Mouse (Mus musculus) kidney, postnatal 0 days (tissue): ENCODE results near the gene Drg1. TPM values are rescaled to one million over a fixed set of nuclear protein-coding genes. Genes with fewer than 3 reads are reported as not detected.

Experiments used
- ATAC-seq: fragments of 200-750 bp; cut with Nextera tagmentation; replicated peaks from 2 replicates; pipeline ENCODE4 v1.8.0; 2017; ENCODE audit warnings: low read depth, moderate number of reproducible peaks, moderate TSS enrichment, moderate library complexity; ENCODE audit not compliant: low FRiP score
- DNase-seq: peaks from one replicate; pipeline ENCODE4 v3.0.0-alpha.2; 2016; ENCODE audit warnings: low spot score
- H3K27ac ChIP-seq: fragments of 300-500 bp; sonication (generic); 2 replicates; pipeline ENCODE4 v1.5.1; 2014; ENCODE audit warnings: mild to moderate bottlenecking
- H3K27me3 ChIP-seq: fragments of 300-500 bp; sonication (generic); 2 replicates; pipeline ENCODE4 v1.6.1; 2014; ENCODE audit warnings: low read length, mixed read lengths; ENCODE audit not compliant: insufficient read depth
- H3K36me3 ChIP-seq: fragments of 300-500 bp; sonication (generic); 2 replicates; pipeline ENCODE4 v1.6.1; 2014; ENCODE audit warnings: low read length, mixed read lengths; ENCODE audit not compliant: insufficient read depth
- H3K4me1 ChIP-seq: fragments of 300-500 bp; sonication (generic); replicated peaks from 2 replicates; pipeline ENCODE4 v1.6.1; 2014; ENCODE audit warnings: antibody characterized with exemption, low read length, mixed read lengths; ENCODE audit not compliant: insufficient read depth
- H3K4me2 ChIP-seq: fragments of 300-500 bp; sonication (generic); 2 replicates; pipeline ENCODE4 v1.6.1; 2014; ENCODE audit warnings: mild to moderate bottlenecking, low read length, moderate library complexity, mixed read lengths
- H3K4me3 ChIP-seq: fragments of 300-500 bp; sonication (generic); replicated peaks from 2 replicates; pipeline ENCODE4 v1.5.1; 2014; ENCODE audit warnings: low read depth, low read length
- H3K9ac ChIP-seq: fragments of 300-500 bp; sonication (generic); 2 replicates; pipeline ENCODE4 v1.6.1; 2014; ENCODE audit warnings: low read depth, low read length
- H3K9me3 ChIP-seq: fragments of 300-500 bp; sonication (generic); replicated peaks from 2 replicates; pipeline ENCODE4 v1.6.1; 2016; ENCODE audit warnings: low read length, inconsistent platforms, mixed read lengths
- CTCF ChIP-seq: IDR thresholded peaks from 2 replicates; pipeline ENCODE4 v1.5.1; 2016; ENCODE audit warnings: antibody characterized with exemption, low read depth, mild to moderate bottlenecking, moderate library complexity
- WGBS: fragments of 180-500 bp; shearing (Covaris S2); extraction: QIAGEN DNeasy Blood & Tissue Kit; methylation state at CpG from one replicate; pipeline ENCODE4 v1.1.7; 2014; 5-methylcytosine and 5-hydroxymethylcytosine counted together
- polyA plus RNA-seq: library from polyadenylated mRNA; unstranded; fragments of >200 nt; fragmentation: Nextera tagmentation; extraction: Ambion mirVana; gene quantifications from 2 replicates; pipeline ENCODE4 v1.2.1, GENCODE M21; 2015

Gene Drg1
- polyA plus RNA-seq, 1 experiment from 2014 or later = 176 TPM

DNA sequence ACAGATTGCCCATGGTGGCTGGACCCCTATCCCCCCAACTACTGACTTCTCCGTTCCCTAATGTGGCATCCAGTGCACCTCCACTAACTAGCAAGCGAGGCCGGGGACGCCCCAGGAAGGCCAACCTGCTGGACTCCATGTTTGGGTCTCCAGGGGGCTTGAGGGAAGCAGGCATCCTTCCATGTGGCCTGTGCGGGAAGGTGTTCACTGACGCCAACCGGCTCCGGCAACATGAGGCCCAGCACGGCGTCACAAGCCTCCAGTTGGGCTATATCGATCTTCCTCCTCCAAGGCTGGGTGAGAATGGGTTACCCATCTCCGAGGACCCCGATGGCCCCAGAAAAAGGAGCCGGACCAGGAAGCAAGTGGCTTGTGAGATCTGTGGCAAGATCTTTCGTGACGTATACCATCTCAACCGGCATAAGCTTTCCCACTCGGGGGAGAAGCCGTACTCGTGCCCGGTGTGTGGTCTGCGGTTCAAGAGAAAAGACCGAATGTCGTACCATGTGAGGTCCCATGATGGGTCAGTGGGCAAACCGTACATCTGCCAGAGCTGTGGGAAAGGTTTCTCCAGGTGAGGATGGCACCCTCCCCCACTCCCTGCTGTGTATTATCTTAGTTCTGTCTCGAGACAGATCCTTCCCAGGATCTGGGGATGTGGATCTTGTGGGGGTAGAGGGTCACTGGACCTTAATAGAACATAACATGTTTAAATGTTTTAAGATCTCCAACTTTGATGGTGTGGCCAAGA lies 25.3 kb upstream of the Drg1 start:
- no peak for TF ChIP-seq CTCF
- no peaks in the 10 kb centered on the region for H3K9me3 ChIP-seq
- peaks cover 32% of the 10 kb centered on the region for H3K36me3 ChIP-seq
- H3K4me3 ChIP-seq = peak overlapping the region; percentile 80
- H3K27ac ChIP-seq = peak overlapping the region; percentile 100
- ATAC-seq (no peak), DNase-seq (no peak)
- WGBS = 1% methylated on average over 26 of the region's 26 CpGs
- H3K4me1 ChIP-seq = peaks cover 20% of the 10 kb centered on the region
- no peaks in the 10 kb centered on the region for H3K27me3 ChIP-seq
- peak overlapping the region; percentile 97 for H3K9ac ChIP-seq
- H3K4me2 ChIP-seq = peak overlapping the region; percentile 96

DNA sequence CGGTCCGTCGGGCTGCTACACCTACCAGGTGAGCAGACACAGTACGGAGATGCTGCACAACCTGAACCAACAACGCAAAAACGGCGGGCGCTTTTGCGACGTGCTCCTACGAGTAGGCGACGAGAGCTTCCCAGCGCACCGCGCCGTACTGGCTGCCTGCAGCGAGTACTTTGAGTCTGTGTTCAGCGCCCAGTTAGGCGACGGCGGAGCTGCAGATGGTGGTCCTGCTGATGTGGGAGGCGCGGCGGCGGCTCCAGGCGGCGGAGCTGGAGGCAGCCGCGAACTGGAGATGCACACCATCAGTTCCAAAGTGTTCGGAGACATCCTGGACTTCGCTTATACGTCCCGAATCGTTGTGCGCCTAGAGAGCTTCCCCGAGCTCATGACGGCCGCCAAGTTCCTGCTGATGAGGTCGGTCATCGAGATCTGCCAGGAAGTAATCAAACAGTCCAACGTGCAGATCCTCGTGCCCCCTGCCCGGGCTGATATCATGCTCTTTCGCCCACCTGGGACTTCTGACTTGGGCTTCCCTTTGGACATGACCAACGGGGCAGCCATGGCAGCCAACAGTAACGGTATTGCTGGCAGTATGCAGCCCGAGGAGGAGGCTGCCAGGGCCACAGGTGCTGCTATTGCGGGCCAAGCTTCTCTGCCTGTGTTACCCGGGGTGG lies 24.6 kb upstream of the Drg1 start:
- Histone ChIP-seq H3K9me3 (no peaks in the 10 kb centered on the region), H3K27me3 (no peaks in the 10 kb centered on the region), H3K9ac (peak overlapping the region; percentile 97), H3K27ac (peak overlapping the region; percentile 100), H3K4me1 (peaks cover 20% of the 10 kb centered on the region), H3K4me3 (peak overlapping the region; percentile 80), H3K36me3 (peaks cover 25% of the 10 kb centered on the region), H3K4me2 (peak overlapping the region; percentile 96)
- under 1% methylated on average over 50 of the region's 50 CpGs for WGBS
- TF ChIP-seq CTCF = no peak
- ATAC-seq = no peak
- peak; percentile 61 for DNase-seq

DNA sequence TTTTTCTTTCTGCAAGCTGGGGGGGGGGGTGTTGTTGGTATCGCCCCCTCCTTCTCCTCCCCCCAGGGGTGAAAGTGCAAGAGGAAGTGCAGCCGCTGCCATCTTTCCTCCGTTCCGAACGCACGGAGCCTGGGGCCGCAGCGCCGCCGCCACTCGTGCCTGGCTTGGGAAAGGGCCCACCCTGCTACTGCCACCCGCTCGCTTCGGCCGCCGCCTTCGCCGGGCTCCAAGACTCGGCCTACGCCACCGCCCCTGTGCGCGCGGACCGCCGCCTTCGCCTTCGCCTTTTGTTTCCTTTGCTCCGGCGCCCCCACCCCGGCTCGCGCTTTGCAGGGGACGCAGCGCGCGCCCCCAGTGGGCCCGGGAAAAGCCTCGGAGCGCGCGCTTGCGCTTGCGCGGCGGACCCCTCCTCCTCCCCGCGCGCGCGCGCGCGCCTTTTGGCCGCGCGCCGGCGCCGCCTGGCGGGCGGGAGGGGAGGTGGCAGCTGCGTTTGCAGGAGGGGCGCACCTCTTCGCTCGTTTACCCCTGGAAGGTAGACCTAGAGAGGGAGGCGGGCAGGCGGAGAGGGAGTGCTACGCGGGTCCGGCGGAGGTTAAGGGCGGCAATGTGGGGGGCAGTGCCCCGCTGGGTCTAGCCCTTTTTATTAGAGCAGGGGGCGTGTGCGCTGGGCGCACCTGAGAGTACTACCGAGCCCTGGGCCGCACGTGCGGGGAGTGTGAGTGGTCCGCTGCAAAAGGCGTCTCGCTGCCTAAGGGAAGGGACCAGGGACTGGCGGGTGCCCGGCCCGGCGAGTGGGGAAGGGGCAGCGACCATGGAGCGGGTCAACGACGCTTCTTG lies 23.8 kb upstream of the Drg1 start:
- peak; percentile 93 for DNase-seq
- H3K36me3 ChIP-seq = peaks cover 19% of the 10 kb centered on the region
- peak; percentile 59 for ATAC-seq
- H3K4me1 ChIP-seq = peaks cover 20% of the 10 kb centered on the region
- no peaks in the 10 kb centered on the region for H3K9me3 ChIP-seq
- H3K9ac ChIP-seq = peak overlapping the region; percentile 97
- peak overlapping the region; percentile 100 for H3K27ac ChIP-seq
- peak; percentile 63; the same call in 1 of the 2 replicates for TF ChIP-seq CTCF
- peak overlapping the region; percentile 80 for H3K4me3 ChIP-seq
- peak overlapping the region; percentile 96 for H3K4me2 ChIP-seq
- under 1% methylated on average over 81 of the region's 92 CpGs for WGBS
- H3K27me3 ChIP-seq = no peaks in the 10 kb centered on the region

DNA sequence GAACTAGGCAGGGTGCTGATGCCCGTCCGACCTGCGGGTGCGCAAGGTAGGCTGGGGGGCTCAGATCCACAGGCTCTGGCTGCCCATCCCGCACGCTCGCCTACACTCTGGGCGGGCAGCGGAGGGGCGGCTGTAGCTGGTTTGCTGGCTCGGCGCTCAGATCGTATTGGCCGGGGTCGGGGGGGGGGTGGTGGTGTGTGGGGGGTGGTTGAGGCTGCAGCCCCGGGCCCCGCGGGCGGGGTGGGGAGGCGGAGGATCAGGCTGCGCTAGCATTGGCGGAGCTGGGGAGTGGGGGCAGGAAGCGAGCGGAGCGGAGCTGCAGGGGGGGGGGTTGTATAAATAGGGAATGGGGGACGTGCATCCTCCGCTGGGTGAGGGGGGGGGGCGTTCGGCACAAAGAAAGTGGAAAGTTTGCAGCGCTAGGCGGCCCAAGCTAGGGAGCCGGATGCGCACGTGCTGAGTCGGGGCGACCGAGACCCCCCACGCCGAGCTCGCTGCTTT lies 23.1 kb upstream of the Drg1 start:
- peak overlapping the region; percentile 80 for H3K4me3 ChIP-seq
- H3K9ac ChIP-seq = peak overlapping the region; percentile 97
- no peaks in the 10 kb centered on the region for H3K27me3 ChIP-seq
- DNase-seq (peak; percentile 93), ATAC-seq (peak; percentile 81)
- 2% methylated on average over 28 of the region's 40 CpGs for WGBS
- H3K9me3 ChIP-seq = no peaks in the 10 kb centered on the region
- peaks cover 14% of the 10 kb centered on the region for H3K36me3 ChIP-seq
- TF ChIP-seq CTCF = no peak
- H3K4me2 ChIP-seq = peak overlapping the region; percentile 96
- peak overlapping the region; percentile 100 for H3K27ac ChIP-seq
- peaks cover 17% of the 10 kb centered on the region for H3K4me1 ChIP-seq

DNA sequence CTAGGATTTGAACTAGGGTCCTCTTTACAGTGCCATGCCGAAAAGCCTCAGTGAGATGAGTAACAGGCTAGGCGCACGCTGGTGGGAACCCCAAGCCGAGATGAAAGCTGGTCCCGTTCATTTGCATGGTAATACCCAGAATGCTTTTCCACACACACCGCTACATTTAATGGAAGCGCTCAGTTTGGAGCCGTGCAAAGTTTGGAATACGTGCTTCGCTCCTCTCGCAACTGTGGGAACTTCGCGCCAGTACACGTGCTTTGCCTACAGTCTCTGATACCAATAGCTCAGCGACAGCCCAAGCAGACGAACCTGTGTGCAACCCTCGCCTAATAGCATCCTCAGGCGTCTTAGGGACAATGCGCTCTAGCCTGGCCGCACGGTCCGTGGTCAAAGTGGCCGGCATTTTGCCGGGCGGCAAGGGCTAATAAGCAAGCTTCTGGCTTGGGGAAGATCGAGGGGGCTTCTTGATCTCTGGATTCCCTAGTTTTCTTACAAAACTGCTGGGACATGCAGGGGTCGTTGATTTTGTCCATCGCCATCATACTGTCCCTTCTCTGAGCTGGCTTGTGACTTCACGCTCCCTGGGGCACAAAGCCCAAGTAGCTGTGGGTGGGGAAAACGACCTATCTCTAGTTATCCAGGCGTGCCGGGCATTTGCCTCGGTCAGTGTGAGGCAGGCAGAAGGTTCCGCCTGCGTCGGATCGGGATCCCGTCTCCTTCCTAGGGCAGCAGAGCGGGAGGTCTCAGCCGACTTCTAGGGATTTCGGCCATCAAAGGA lies 22.5 kb upstream of the Drg1 start, which contains the start of gene Patz1:
Patz1 (plus strand) TSS at position 354 of the 781 bp plus-strand sequence.
- under 1% methylated on average over 41 of the region's 41 CpGs for WGBS
- no peaks in the 10 kb centered on the region for H3K9me3 ChIP-seq
- TF ChIP-seq CTCF = no peak
- peak within 1 kb of the TSS; percentile 80 for H3K4me3 ChIP-seq
- no peaks in the 10 kb centered on the region for H3K27me3 ChIP-seq
- peaks cover 8% of the 10 kb centered on the region; the same call in 1 of the 2 replicates for H3K36me3 ChIP-seq
- peak within 1 kb of the TSS; percentile 97 for H3K9ac ChIP-seq
- H3K27ac ChIP-seq = peak within 1 kb of the TSS; percentile 100
- ATAC-seq (peak; percentile 34), DNase-seq (peak; percentile 84)
- peak within 1 kb of the TSS; percentile 96 for H3K4me2 ChIP-seq
- peaks cover 10% of the 10 kb centered on the region; the same call in 1 of the 2 replicates for H3K4me1 ChIP-seq
